Mouse (Mus musculus): ENCODE measurements at regions not wholly inside any gene's neighbourhood (a gene's known extent, or its start where the extent isn't known, plus 50 kb on each side); places are given as distances from the start of the nearest gene placed in this dataset.

- TF ChIP-seq CTCF (IDR thresholded peaks at IDR 0.05; ENCODE audit: extremely low read depth, insufficient read depth, low read length) (no peak), POLR2A (IDR thresholded peaks at IDR 0.05; ENCODE audit: extremely low read depth, insufficient read depth, low read length) (no peak)
These were observed 481.7 kb downstream of the Plcl1 start for GRCm38 (mm10) chr1:55887386-55887785.
